Mouse (Mus musculus): ENCODE measurements around the gene Cxcl13. TPM values are rescaled to one million over a fixed set of nuclear protein-coding genes. Genes with fewer than 3 reads are reported as not detected.

Cxcl13 gene
- 0.02 and 0.03 TPM in 2 replicates for polyA plus RNA-seq (2012; rRNA removed)
- polyA plus RNA-seq (2014; fragmentation: Nextera tagmentation; extraction: Ambion mirVana): 0.14 TPM in 1 of 2 replicates, not detected in the other

- no peak for TF ChIP-seq EP300 (IDR thresholded peaks at IDR 0.05; ENCODE audit: low read depth)
- TF ChIP-seq CTCF (IDR thresholded peaks at IDR 0.05; ENCODE audit: low read depth): no peak
- DNase-seq (ENCODE audit: low read depth in 3 of 3, low spot score in 3 of 3): no peak
- H3K4me2 ChIP-seq (ENCODE audit: low read depth): no peak within 1 kb of the TSS
Measured at GRCm38 (mm10) chr5:95956651-95957050, at the start of gene Cxcl13. Gene Cxcl13 (plus strand): TSS chr5:95956951.

GRCm38 (mm10) chr5:95911006-95911405, 45.7 kb upstream of the Cxcl13 start:
- no peaks in the 10 kb centered on the region for H3K36me3 ChIP-seq (replicated peaks; ENCODE audit: control insufficient read depth, insufficient read depth, low read depth)
- H3K4me1 ChIP-seq (replicated peaks; ENCODE audit: control insufficient read depth in 2 of 2, insufficient read depth in 2 of 2, low read length in 1 of 2): no peaks in the 10 kb centered on the region
- WGBS (ENCODE audit: insufficient replicate concordance): 58% methylated on average over 1 of the region's 1 CpGs
- H3K27ac ChIP-seq: no peak overlapping the region
- no peak for DNase-seq (ENCODE audit: low read depth in 3 of 3, low spot score in 3 of 3)
- no peak for TF ChIP-seq CTCF (IDR thresholded peaks at IDR 0.05; ENCODE audit: low read depth)
- no peak for TF ChIP-seq EP300 (IDR thresholded peaks at IDR 0.05; ENCODE audit: low read depth)
- H3K27me3 ChIP-seq (ENCODE audit: control insufficient read depth, insufficient read depth, low read length): no peaks in the 10 kb centered on the region
- ATAC-seq (ENCODE audit: insufficient read depth): no peak
- H3K4me2 ChIP-seq (ENCODE audit: low read depth): no peak overlapping the region
- no peak overlapping the region for H3K4me3 ChIP-seq (ENCODE audit: insufficient read depth in 1 of 2, low read depth in 2 of 2, low read length in 2 of 2)
- H3K9ac ChIP-seq (replicated peaks): no peak overlapping the region
- H3K9me3 ChIP-seq (ENCODE audit: control insufficient read depth, low read length): no peaks in the 10 kb centered on the region

More at GRCm38 (mm10) chr5:95956651-95957050, at the start of gene Cxcl13:
- H3K36me3 ChIP-seq (replicated peaks; ENCODE audit: control insufficient read depth, insufficient read depth, low read depth): no peaks in the 10 kb centered on the region
- no peaks in the 10 kb centered on the region for H3K27me3 ChIP-seq (ENCODE audit: control insufficient read depth, insufficient read depth, low read length)
- no peak within 1 kb of the TSS for H3K27ac ChIP-seq
- ATAC-seq (ENCODE audit: insufficient read depth): no peak
- no peaks in the 10 kb centered on the region for H3K9me3 ChIP-seq (ENCODE audit: control insufficient read depth, low read length)
- H3K4me3 ChIP-seq (ENCODE audit: insufficient read depth in 1 of 2, low read depth in 2 of 2, low read length in 2 of 2): no peak within 1 kb of the TSS
- H3K9ac ChIP-seq (replicated peaks): no peak within 1 kb of the TSS
- 36% methylated on average over 5 of the region's 5 CpGs for WGBS (ENCODE audit: insufficient replicate concordance)
- H3K4me1 ChIP-seq (replicated peaks; ENCODE audit: control insufficient read depth in 2 of 2, insufficient read depth in 2 of 2, low read length in 1 of 2): no peaks in the 10 kb centered on the region

GRCm38 (mm10) chr5:95918491-95918890, 38.3 kb upstream of the Cxcl13 start:
- DNase-seq (ENCODE audit: low read depth in 3 of 3, low spot score in 3 of 3): no peak
- Histone ChIP-seq H3K4me2 (ENCODE audit: low read depth) (no peak overlapping the region), H3K27ac (no peak overlapping the region), H3K36me3 (replicated peaks; ENCODE audit: control insufficient read depth, insufficient read depth, low read depth) (no peaks in the 10 kb centered on the region), H3K9ac (replicated peaks) (no peak overlapping the region), H3K9me3 (ENCODE audit: control insufficient read depth, low read length) (no peaks in the 10 kb centered on the region), H3K27me3 (ENCODE audit: control insufficient read depth, insufficient read depth, low read length) (no peaks in the 10 kb centered on the region), H3K4me1 (replicated peaks; ENCODE audit: control insufficient read depth in 2 of 2, insufficient read depth in 2 of 2, low read length in 1 of 2) (no peaks in the 10 kb centered on the region), H3K4me3 (ENCODE audit: insufficient read depth in 1 of 2, low read depth in 2 of 2, low read length in 2 of 2) (no peak overlapping the region)
- WGBS (ENCODE audit: insufficient replicate concordance): 65% methylated on average over 6 of the region's 6 CpGs
- ATAC-seq (ENCODE audit: insufficient read depth): no peak
- TF ChIP-seq EP300 (IDR thresholded peaks at IDR 0.05; ENCODE audit: low read depth) (no peak), CTCF (IDR thresholded peaks at IDR 0.05; ENCODE audit: low read depth) (no peak)

GRCm38 (mm10) chr5:95924023-95924422, 32.7 kb upstream of the Cxcl13 start:
- Histone ChIP-seq H3K27ac (no peak overlapping the region), H3K27me3 (ENCODE audit: control insufficient read depth, insufficient read depth, low read length) (no peaks in the 10 kb centered on the region), H3K9ac (replicated peaks) (no peak overlapping the region), H3K9me3 (ENCODE audit: control insufficient read depth, low read length) (no peaks in the 10 kb centered on the region), H3K4me3 (ENCODE audit: insufficient read depth in 1 of 2, low read depth in 2 of 2, low read length in 2 of 2) (no peak overlapping the region), H3K36me3 (replicated peaks; ENCODE audit: control insufficient read depth, insufficient read depth, low read depth) (no peaks in the 10 kb centered on the region), H3K4me2 (ENCODE audit: low read depth) (no peak overlapping the region), H3K4me1 (replicated peaks; ENCODE audit: control insufficient read depth in 2 of 2, insufficient read depth in 2 of 2, low read length in 1 of 2) (no peaks in the 10 kb centered on the region)
- WGBS (ENCODE audit: insufficient replicate concordance): 56% methylated on average over 6 of the region's 6 CpGs
- TF ChIP-seq EP300 (IDR thresholded peaks at IDR 0.05; ENCODE audit: low read depth) (no peak), CTCF (IDR thresholded peaks at IDR 0.05; ENCODE audit: low read depth) (no peak)
- ATAC-seq (ENCODE audit: insufficient read depth) (no peak), DNase-seq (ENCODE audit: low read depth in 3 of 3, low spot score in 3 of 3) (no peak)

- DNase-seq (ENCODE audit: low read depth in 3 of 3, low spot score in 3 of 3) (no peak), ATAC-seq (ENCODE audit: insufficient read depth) (no peak)
- no peak for TF ChIP-seq CTCF (IDR thresholded peaks at IDR 0.05; ENCODE audit: low read depth)
- TF ChIP-seq EP300 (IDR thresholded peaks at IDR 0.05; ENCODE audit: low read depth): no peak
- no peak overlapping the region for H3K9ac ChIP-seq (replicated peaks)
- H3K4me2 ChIP-seq (ENCODE audit: low read depth): no peak overlapping the region
- no peaks in the 10 kb centered on the region for H3K9me3 ChIP-seq (ENCODE audit: control insufficient read depth, low read length)
- no peak overlapping the region for H3K27ac ChIP-seq
- no peaks in the 10 kb centered on the region for H3K27me3 ChIP-seq (ENCODE audit: control insufficient read depth, insufficient read depth, low read length)
- WGBS (ENCODE audit: insufficient replicate concordance): 67% methylated on average over 10 of the region's 10 CpGs
- no peak overlapping the region for H3K4me3 ChIP-seq (ENCODE audit: insufficient read depth in 1 of 2, low read depth in 2 of 2, low read length in 2 of 2)
- no peaks in the 10 kb centered on the region for H3K36me3 ChIP-seq (replicated peaks; ENCODE audit: control insufficient read depth, insufficient read depth, low read depth)
- H3K4me1 ChIP-seq (replicated peaks; ENCODE audit: control insufficient read depth in 2 of 2, insufficient read depth in 2 of 2, low read length in 1 of 2): no peaks in the 10 kb centered on the region
Measured at GRCm38 (mm10) chr5:95925204-95925930, 31.4 kb upstream of the Cxcl13 start.
